Mouse (Mus musculus) hindbrain, postnatal 0 days (tissue): ENCODE measurements at regions not wholly inside any gene's neighbourhood (a gene's known extent, or its start where the extent isn't known, plus 50 kb on each side); places are given as distances from the start of the nearest gene placed in this dataset.

Experiments used
- ATAC-seq: fragments of 200-750 bp; cut with Nextera tagmentation; 2 replicates; pipeline ENCODE4 v1.8.0; 2017; ENCODE audit warnings: mild to moderate bottlenecking, moderate TSS enrichment, moderate library complexity
- DNase-seq: peaks from one replicate; pipeline ENCODE4 v3.0.0-alpha.2; 2015; ENCODE audit warnings: low spot score
- H3K27ac ChIP-seq: fragments of 300-500 bp; sonication (generic); 2 replicates; pipeline ENCODE4 v1.5.1; 2014; ENCODE audit warnings: mild to moderate bottlenecking
- H3K27me3 ChIP-seq: fragments of 300-500 bp; sonication (generic); 2 replicates; pipeline ENCODE4 v1.6.1; 2014; ENCODE audit warnings: low read length, mixed read lengths; ENCODE audit not compliant: insufficient read depth
- H3K36me3 ChIP-seq: fragments of 300-500 bp; sonication (generic); 2 replicates; pipeline ENCODE4 v1.6.1; 2014; ENCODE audit warnings: low read length, mixed read lengths; ENCODE audit not compliant: insufficient read depth
- H3K4me1 ChIP-seq: fragments of 300-500 bp; sonication (generic); 2 replicates; pipeline ENCODE4 v1.6.1; 2014; ENCODE audit warnings: antibody characterized with exemption, low read length, mixed read lengths; ENCODE audit not compliant: insufficient read depth
- H3K4me2 ChIP-seq: fragments of 300-500 bp; sonication (generic); 2 replicates; pipeline ENCODE4 v1.6.1; 2014; ENCODE audit warnings: low read depth, mild to moderate bottlenecking, low read length, moderate library complexity, mixed read lengths
- H3K4me3 ChIP-seq: fragments of 300-500 bp; sonication (generic); 2 replicates; pipeline ENCODE4 v1.5.1; 2014; ENCODE audit warnings: low read length
- H3K9ac ChIP-seq: fragments of 300-500 bp; sonication (generic); replicated peaks from 2 replicates; pipeline ENCODE4 v1.6.1; 2014; ENCODE audit warnings: mild to moderate bottlenecking, low read length, moderate library complexity, mixed read lengths
- H3K9me3 ChIP-seq: fragments of 300-500 bp; sonication (generic); 2 replicates; pipeline ENCODE4 v1.6.1; 2016; ENCODE audit warnings: low read length, mixed read lengths
- CTCF ChIP-seq: IDR thresholded peaks from 2 replicates; pipeline ENCODE4 v1.5.1; 2016; ENCODE audit warnings: antibody characterized with exemption, control low read depth, low read depth
- WGBS: fragments of 180-500 bp; shearing (Covaris S2); extraction: QIAGEN DNeasy Blood & Tissue Kit; methylation state at CpG from one replicate; pipeline ENCODE4 v1.1.7; 2014; 5-methylcytosine and 5-hydroxymethylcytosine counted together

DNA sequence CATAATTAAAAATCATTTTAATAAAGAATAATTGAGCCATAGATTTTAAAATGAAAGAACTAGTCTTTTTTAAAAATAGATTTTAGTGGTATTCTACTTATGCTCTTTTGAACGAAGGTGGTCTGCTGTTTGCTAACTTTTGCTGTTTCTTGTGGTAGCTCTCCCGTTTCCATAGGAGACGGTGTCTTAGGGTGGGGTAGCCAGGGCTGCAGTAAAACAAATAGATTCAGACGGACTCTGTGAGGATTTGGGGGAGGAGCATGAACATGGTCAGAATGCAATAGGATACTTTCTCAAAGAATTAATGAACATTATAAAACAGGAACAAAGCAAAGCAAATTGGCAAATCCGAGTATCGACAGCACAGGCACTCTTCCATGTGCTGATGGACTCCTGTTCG lies 67.5 kb upstream of the Cdh6 start:
- Histone ChIP-seq H3K9ac (no peak overlapping the region), H3K4me1 (no peaks in the 10 kb centered on the region), H3K9me3 (no peaks in the 10 kb centered on the region), H3K27ac (no peak overlapping the region), H3K27me3 (no peaks in the 10 kb centered on the region), H3K4me2 (no peak overlapping the region), H3K36me3 (no peaks in the 10 kb centered on the region), H3K4me3 (no peak overlapping the region)
- no peak for TF ChIP-seq CTCF
- WGBS = 49% methylated on average over 7 of the region's 7 CpGs
- no peak for DNase-seq
- no peak for ATAC-seq

DNA sequence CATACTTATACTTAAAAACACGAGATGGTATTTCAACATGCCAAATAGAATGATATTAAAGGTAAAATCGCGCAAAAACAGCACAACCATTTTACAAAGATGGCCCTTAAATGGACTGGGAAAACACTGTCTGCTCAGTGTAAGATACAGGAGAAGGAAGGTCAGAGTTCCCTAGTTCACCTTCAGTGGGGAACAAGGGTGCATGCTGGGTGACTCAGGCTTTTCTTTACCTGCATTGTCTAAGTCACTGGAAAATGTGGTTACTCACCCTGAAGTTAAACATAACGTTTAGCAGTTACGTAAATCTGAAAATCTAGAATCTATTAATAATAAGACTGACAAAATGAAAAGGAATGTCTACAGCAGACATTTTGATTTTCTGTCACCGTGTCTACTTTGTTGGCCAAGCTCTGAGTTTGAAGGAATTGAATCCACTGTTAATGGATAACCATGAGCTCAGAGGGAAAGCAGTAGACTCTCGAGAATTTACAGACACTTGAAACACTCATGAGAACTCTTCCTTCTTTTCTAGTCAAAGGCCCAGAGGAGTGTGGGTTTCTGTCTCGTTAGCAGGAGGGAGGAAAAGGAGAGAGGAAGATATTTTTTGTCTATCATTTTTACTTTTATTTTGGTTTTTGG lies 63.5 kb upstream of the Cdh6 start:
- DNase-seq (no peak), ATAC-seq (no peak)
- Histone ChIP-seq H3K9ac (no peak overlapping the region), H3K27me3 (no peaks in the 10 kb centered on the region), H3K9me3 (no peaks in the 10 kb centered on the region), H3K36me3 (no peaks in the 10 kb centered on the region), H3K4me2 (no peak overlapping the region), H3K4me3 (no peak overlapping the region), H3K4me1 (no peaks in the 10 kb centered on the region), H3K27ac (no peak overlapping the region)
- TF ChIP-seq CTCF = no peak
- 79% methylated on average over 8 of the region's 8 CpGs for WGBS

DNA sequence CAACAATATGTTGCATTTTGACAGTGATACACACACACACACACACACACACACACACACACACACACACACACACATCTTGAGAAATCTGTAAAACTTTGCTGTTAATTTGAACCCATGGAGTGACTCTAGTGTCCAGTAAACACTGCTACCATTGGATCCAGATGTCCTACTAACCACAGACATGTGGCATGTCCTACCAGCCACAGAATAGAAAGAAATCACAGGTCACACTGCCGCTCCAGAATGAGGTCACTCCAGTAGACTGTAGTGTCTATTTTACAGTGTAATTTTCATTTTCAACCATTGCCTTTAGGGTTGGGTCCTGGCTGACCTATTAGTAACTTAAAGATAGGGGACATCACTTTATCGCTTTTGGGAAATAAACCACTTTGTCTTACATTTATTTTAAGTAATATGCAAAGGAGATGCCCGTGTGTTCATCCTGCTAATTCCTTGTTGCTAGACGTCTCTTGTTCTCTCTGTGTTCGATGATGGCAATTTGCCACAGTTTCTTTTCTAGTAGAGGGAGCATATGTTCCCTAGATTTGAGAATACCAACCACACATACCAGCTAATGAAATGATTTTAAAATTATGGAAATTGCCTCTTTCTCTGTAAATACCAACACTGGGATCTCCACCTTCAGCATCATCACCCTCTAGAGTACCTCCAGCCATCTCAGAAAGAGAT lies 59.2 kb upstream of the Cdh6 start:
- 65% methylated on average over 5 of the region's 5 CpGs for WGBS
- no peaks in the 10 kb centered on the region for H3K36me3 ChIP-seq
- ATAC-seq = no peak
- no peak overlapping the region for H3K4me3 ChIP-seq
- no peaks in the 10 kb centered on the region for H3K9me3 ChIP-seq
- no peak overlapping the region for H3K27ac ChIP-seq
- no peaks in the 10 kb centered on the region for H3K4me1 ChIP-seq
- no peak overlapping the region for H3K4me2 ChIP-seq
- H3K9ac ChIP-seq = no peak overlapping the region
- TF ChIP-seq CTCF = no peak
- no peaks in the 10 kb centered on the region for H3K27me3 ChIP-seq
- no peak for DNase-seq

DNA sequence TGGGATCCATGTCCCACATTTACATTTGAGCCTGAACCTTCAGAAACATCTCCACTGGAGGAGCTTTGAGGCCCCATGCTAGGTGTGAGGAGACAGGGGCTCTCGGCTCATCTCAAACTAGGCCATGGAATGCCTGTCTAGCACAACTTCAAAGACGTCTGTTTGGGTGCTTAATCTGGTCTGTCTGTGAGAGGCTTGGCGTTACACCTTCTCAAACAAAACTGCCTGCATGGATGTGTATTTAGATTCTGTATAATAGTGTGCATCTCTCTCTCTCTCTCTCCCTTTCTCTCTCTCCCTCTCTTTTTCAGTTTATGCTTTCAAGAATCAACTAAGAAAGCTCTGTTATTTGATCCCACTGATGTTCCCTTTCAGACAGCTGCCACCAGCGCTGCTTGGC lies 58.1 kb upstream of the Cdh6 start:
- ATAC-seq = no peak
- TF ChIP-seq CTCF = no peak
- Histone ChIP-seq H3K27me3 (no peaks in the 10 kb centered on the region), H3K9ac (no peak overlapping the region), H3K9me3 (no peaks in the 10 kb centered on the region), H3K4me3 (no peak overlapping the region), H3K27ac (no peak overlapping the region), H3K4me2 (no peak overlapping the region), H3K4me1 (no peaks in the 10 kb centered on the region), H3K36me3 (no peaks in the 10 kb centered on the region)
- no peak for DNase-seq
- 52% methylated on average over 4 of the region's 4 CpGs for WGBS

DNA sequence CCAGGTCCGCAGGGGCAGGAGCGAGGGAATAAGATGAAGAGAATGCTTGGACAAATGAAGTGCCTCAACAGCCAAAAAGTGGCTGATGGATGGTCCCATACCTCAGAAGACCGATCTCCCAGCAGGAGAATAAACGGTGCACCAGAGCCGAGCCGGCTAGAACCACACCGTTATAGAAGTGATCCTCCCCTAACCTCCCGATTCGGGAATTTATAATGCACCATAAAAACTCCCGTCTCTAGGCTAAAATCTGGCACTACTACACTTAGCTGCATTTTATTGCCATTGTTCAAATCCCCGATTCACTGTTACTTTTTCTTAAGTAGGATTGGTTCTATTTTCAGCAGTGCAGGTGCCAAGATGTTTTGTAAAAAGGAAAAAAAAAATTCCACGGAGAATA lies 54.6 kb upstream of the Cdh6 start:
- no peaks in the 10 kb centered on the region for H3K9me3 ChIP-seq
- WGBS = 94% methylated on average over 12 of the region's 12 CpGs
- H3K27ac ChIP-seq = no peak overlapping the region
- no peak overlapping the region for H3K4me2 ChIP-seq
- no peaks in the 10 kb centered on the region for H3K27me3 ChIP-seq
- H3K4me3 ChIP-seq = no peak overlapping the region
- ATAC-seq (no peak), DNase-seq (no peak)
- TF ChIP-seq CTCF = no peak
- no peaks in the 10 kb centered on the region for H3K36me3 ChIP-seq
- no peak overlapping the region for H3K9ac ChIP-seq
- no peaks in the 10 kb centered on the region for H3K4me1 ChIP-seq
